Mouse (Mus musculus): ENCODE results near the gene Gm17467. TPM values are rescaled to one million over a fixed set of nuclear protein-coding genes. Genes with fewer than 3 reads are reported as not detected.

Gene Gm17467
- polyA plus RNA-seq (2012; rRNA removed) = not detected in 2 replicates

GRCm38 (mm10) chrX:123704691-123705090, at the start of gene Gm17467:
Gene Gm17467 (minus strand): TSS chrX:123704791.

Other genes starting within 250 kb of the Gm17467 start
- gene Cldn34c2, start 123.1 kb downstream of the Gm17467 start, polyA plus RNA-seq (2012; rRNA removed) = not detected in 2 replicates
- gene Cldn34c3, start 88.9 kb upstream of the Gm17467 start, polyA plus RNA-seq (2012; rRNA removed) = not detected in 2 replicates